Mouse (Mus musculus): ENCODE data around the gene Actl6b.

DNA sequence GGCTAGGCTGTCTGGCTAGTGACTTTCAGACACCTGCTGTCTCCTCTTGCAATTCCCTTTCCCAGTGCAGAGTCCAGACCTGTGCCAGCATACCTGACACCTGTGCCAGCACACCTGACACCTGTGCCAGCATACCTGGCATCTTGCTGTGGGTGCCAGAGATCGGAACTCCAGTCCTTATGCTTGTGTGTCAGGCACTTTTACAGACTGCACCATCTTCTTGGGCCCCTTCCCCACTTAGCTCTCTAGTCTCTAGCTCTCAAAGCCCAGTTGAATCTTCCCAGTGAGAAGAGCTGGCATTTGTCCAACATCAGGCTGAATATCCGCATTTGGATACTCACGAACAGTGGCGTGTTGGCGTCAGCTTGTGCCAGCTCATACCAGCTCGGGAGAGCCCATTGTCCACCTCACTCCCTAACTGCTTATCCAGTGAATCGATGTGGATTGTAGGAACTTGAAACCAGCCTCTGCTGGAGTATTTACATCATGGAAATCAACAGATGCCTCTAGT, 14.0 kb upstream of the Actl6b start:
- TF ChIP-seq POLR2A (IDR thresholded peaks at IDR 0.05; ENCODE audit: borderline replicate concordance, control insufficient read depth, low read depth, low read length) (no peak), CTCF (IDR thresholded peaks at IDR 0.05; ENCODE audit: control insufficient read depth, insufficient read depth, low read length) (no peak)
